Mouse (Mus musculus): ENCODE data around the gene Aldh1a1. TPM values are rescaled to one million over a fixed set of nuclear protein-coding genes. Genes with fewer than 3 reads are reported as not detected.

Gene Aldh1a1
- polyA plus RNA-seq, 1 experiment, result 19.1 TPM

GRCm38 (mm10) chr19:20653082-20653676, 160.7 kb downstream of the Aldh1a1 start:
- Histone ChIP-seq H3K27ac (replicated peaks; ENCODE audit: low read depth, low read length) (peak overlapping the region; percentile 58; the same call in 1 of the 2 replicates), H3K4me1 (ENCODE audit: control insufficient read depth, insufficient read depth, insufficient read length, low read length) (peaks cover 3% of the 10 kb centered on the region; the same call in 1 of the 2 replicates), H3K4me3 (ENCODE audit: insufficient read depth, low read depth, low read length) (no peak overlapping the region)

GRCm38 (mm10) chr19:20654141-20654873, 161.8 kb downstream of the Aldh1a1 start:
- Histone ChIP-seq H3K4me1 (ENCODE audit: control insufficient read depth, insufficient read depth, insufficient read length, low read length) (peaks cover 3% of the 10 kb centered on the region; the same call in 1 of the 2 replicates), H3K4me3 (ENCODE audit: insufficient read depth, low read depth, low read length) (no peak overlapping the region), H3K27ac (replicated peaks; ENCODE audit: low read depth, low read length) (peak overlapping the region; percentile 58)

GRCm38 (mm10) chr19:20677697-20678355, 185.3 kb downstream of the Aldh1a1 start:
- H3K4me1 ChIP-seq (ENCODE audit: control insufficient read depth, insufficient read depth, insufficient read length, low read length), result no peaks in the 10 kb centered on the region
- no peak overlapping the region for H3K4me3 ChIP-seq (ENCODE audit: insufficient read depth, low read depth, low read length)
- no peak overlapping the region for H3K27ac ChIP-seq (replicated peaks; ENCODE audit: low read depth, low read length)

Other genes with a start within 250 kb of the Aldh1a1 start
- 54.0 and 119 TPM in 2 replicates for gene Anxa1, start 101.8 kb upstream of the Aldh1a1 start, polyA plus RNA-seq (2012; ENCODE audit: insufficient read depth, insufficient read length, missing spikeins)
- 142 and 170 TPM in 2 replicates for gene Aldh1a7, start 234.8 kb downstream of the Aldh1a1 start, polyA plus RNA-seq (2012; ENCODE audit: insufficient read depth, insufficient read length, missing spikeins)

Measured in brown adipose tissue, adult 24 weeks (tissue).